Mouse (Mus musculus) embryonic facial prominence, embryonic 15.5 days (tissue): ENCODE results near the gene Mrtfa. TPM values are rescaled to one million over a fixed set of nuclear protein-coding genes. Genes with fewer than 3 reads are reported as not detected.

Experiments
- ATAC-seq: fragments of 200-750 bp; cut with Nextera tagmentation; 2 replicates; pipeline ENCODE4 v1.8.0; 2017; ENCODE audit warnings: low read depth, moderate TSS enrichment; ENCODE audit not compliant: insufficient number of reproducible peaks, low FRiP score, low TSS enrichment
- H3K27ac ChIP-seq: fragments of 300-500 bp; sonication (generic); replicated peaks from 2 replicates; pipeline ENCODE4 v1.5.1; 2015; ENCODE audit warnings: mild to moderate bottlenecking, inconsistent platforms
- H3K27me3 ChIP-seq: fragments of 300-500 bp; sonication (generic); 2 replicates; pipeline ENCODE4 v1.6.1; 2015; ENCODE audit warnings: inconsistent platforms
- H3K36me3 ChIP-seq: fragments of 300-500 bp; sonication (generic); 2 replicates; pipeline ENCODE4 v1.6.1; 2015; ENCODE audit warnings: mild to moderate bottlenecking, inconsistent platforms
- H3K4me1 ChIP-seq: fragments of 300-500 bp; sonication (generic); 2 replicates; pipeline ENCODE4 v1.6.1; 2015; ENCODE audit warnings: inconsistent platforms
- H3K4me2 ChIP-seq: fragments of 300-500 bp; sonication (generic); replicated peaks from 2 replicates; pipeline ENCODE4 v1.6.1; 2015; ENCODE audit warnings: mild to moderate bottlenecking, inconsistent platforms
- H3K4me3 ChIP-seq: fragments of 300-500 bp; sonication (generic); replicated peaks from 2 replicates; pipeline ENCODE4 v1.5.1; 2015; ENCODE audit warnings: mild to moderate bottlenecking, inconsistent platforms
- H3K9ac ChIP-seq: fragments of 300-500 bp; sonication (generic); 2 replicates; pipeline ENCODE4 v1.6.1; 2015; ENCODE audit warnings: inconsistent platforms
- H3K9me3 ChIP-seq: fragments of 300-500 bp; sonication (generic); replicated peaks from 2 replicates; pipeline ENCODE4 v1.6.1; 2016; ENCODE audit warnings: inconsistent platforms
- WGBS: fragments of 180-500 bp; shearing (Covaris S2); methylation state at CpG from one replicate; pipeline ENCODE4 v1.1.7; 2015; 5-methylcytosine and 5-hydroxymethylcytosine counted together
- polyA plus RNA-seq: library from polyadenylated mRNA; unstranded; fragments of >200 nt; fragmentation: Nextera tagmentation; extraction: Ambion mirVana; gene quantifications from 2 replicates; pipeline ENCODE4 v1.2.1, GENCODE M21; 2015

The Mrtfa gene
- polyA plus RNA-seq, 1 experiment from 2014 or later, result 33.6 TPM

DNA sequence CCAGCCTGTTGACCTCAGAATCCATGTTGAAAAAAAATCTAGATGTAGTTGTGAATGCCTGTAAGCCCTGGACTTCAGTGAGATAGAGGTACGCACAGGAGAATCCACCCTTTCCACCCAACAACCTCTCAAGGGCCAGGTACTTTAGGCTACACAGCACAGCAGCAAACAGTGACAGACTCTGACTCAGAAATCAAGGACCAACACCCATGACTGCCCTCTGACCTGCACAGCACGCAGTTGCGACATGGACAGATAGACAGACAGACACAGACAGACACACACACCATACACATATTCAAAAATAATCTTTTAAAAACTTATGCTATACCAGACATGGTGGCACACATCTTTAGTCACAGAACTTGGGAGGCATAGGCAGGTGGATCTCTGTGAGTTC lies 34.7 kb downstream of the Mrtfa start:
- no peak for ATAC-seq
- H3K27me3 ChIP-seq, result no peaks in the 10 kb centered on the region
- no peak overlapping the region for H3K4me2 ChIP-seq
- H3K9ac ChIP-seq, result no peak overlapping the region
- no peak overlapping the region; the same call in 1 of the 2 replicates for H3K27ac ChIP-seq
- H3K4me1 ChIP-seq, result peaks cover 19% of the 10 kb centered on the region
- H3K36me3 ChIP-seq, result no peaks in the 10 kb centered on the region
- no peak overlapping the region for H3K4me3 ChIP-seq
- WGBS, result 94% methylated on average over 3 of the region's 3 CpGs
- no peaks in the 10 kb centered on the region for H3K9me3 ChIP-seq

DNA sequence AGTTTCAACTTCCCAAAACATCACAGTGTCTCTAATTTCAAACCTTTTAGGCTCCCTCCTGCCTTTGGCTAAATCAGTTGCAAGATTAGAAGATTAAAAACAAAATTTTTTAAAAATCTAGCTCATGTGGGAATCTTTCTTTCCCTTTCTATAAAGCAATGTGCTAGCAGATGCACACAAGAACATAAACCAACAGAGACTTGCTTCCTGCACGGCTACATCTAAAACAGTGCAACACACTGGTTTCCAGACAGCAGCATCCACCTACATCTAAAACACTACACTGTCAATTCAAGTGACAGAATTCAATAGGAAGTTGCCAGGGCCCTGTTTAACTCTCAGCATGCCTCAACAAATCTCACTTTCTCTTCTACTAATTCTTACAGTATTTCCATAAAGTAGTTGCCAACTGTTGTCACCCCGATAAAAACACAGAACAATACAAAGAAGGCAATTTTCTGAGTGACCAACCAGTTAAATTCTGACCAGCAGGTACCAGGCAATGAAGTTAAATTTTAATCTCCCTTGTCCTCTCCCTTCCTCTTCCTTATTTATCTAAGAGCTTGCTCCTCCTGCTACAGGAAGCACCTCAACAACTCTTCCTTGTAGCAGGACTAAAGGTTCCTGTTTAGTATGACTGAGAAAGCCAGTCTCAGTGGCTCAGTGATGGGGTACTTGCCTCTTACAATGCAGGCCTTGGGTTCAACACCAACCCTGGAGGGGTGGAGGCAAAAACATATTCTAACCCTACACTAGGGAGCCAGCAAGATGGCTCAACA lies 35.5 kb downstream of the Mrtfa start:
- H3K27me3 ChIP-seq, result no peaks in the 10 kb centered on the region
- H3K4me1 ChIP-seq, result peaks cover 15% of the 10 kb centered on the region
- 72% methylated on average over 2 of the region's 2 CpGs for WGBS
- no peak for ATAC-seq
- no peaks in the 10 kb centered on the region for H3K9me3 ChIP-seq
- no peak overlapping the region for H3K4me2 ChIP-seq
- no peak overlapping the region for H3K27ac ChIP-seq
- no peak overlapping the region for H3K4me3 ChIP-seq
- no peak overlapping the region for H3K9ac ChIP-seq
- H3K36me3 ChIP-seq, result no peaks in the 10 kb centered on the region

DNA sequence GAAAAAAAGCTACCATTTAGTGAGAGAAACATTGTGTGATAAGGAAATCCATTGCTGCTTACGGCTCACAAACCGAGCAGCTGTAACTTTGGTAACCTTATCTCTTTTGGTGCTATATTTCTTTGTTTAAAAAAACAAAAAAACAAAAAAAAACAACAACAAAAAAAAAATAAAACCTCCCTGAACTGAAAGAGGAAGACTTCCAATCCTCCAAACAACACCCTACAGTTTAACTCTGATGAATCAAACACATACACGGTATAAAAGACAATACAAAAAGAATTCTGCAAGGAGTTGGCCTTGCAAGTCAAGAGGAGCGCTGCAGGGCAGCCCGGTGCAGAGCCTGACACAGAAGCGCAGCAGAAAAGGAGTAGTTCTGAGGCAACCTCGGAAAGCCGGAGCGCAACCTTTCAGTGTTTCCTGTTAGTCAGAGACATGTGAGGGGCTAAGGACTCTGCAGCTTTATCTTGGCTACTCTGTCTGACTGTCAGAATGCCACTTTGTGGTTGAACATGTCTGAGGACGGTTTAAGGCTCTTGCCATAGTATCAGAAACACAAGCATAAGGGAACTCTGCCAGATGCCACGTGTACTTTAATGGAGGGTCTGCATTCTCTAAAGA lies 48.5 kb downstream of the Mrtfa start:
- no peaks in the 10 kb centered on the region for H3K27me3 ChIP-seq
- H3K36me3 ChIP-seq, result no peaks in the 10 kb centered on the region
- H3K9me3 ChIP-seq, result no peaks in the 10 kb centered on the region
- no peak overlapping the region for H3K9ac ChIP-seq
- H3K4me1 ChIP-seq, result peaks cover 8% of the 10 kb centered on the region
- H3K27ac ChIP-seq, result no peak overlapping the region
- 80% methylated on average over 11 of the region's 11 CpGs for WGBS
- ATAC-seq, result no peak
- no peak overlapping the region for H3K4me2 ChIP-seq
- H3K4me3 ChIP-seq, result no peak overlapping the region

DNA sequence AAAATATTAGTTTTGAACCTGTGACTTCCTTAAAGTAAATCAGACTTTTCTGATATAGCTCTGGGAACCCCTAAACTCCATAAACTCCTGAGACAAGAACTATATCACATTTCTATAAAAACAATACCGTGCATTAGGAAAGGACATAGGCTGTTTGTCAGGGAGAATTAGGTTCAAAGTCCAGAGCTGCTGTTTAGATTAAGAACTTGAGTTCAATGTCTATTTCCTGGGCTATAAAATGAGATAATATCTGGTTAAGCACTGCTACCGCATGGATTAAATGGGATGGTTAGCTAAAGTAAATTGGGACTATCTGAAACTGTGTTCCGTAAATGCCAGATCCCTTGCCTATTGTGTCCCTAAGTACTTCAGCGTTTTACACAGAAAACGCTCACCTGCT lies 50.6 kb downstream of the Mrtfa start:
- no peak overlapping the region for H3K4me3 ChIP-seq
- peaks cover 10% of the 10 kb centered on the region for H3K4me1 ChIP-seq
- 85% methylated on average over 5 of the region's 5 CpGs for WGBS
- no peaks in the 10 kb centered on the region for H3K9me3 ChIP-seq
- H3K27me3 ChIP-seq, result no peaks in the 10 kb centered on the region
- no peak overlapping the region for H3K9ac ChIP-seq
- H3K27ac ChIP-seq, result no peak overlapping the region
- no peak for ATAC-seq
- H3K36me3 ChIP-seq, result no peaks in the 10 kb centered on the region
- H3K4me2 ChIP-seq, result no peak overlapping the region

DNA sequence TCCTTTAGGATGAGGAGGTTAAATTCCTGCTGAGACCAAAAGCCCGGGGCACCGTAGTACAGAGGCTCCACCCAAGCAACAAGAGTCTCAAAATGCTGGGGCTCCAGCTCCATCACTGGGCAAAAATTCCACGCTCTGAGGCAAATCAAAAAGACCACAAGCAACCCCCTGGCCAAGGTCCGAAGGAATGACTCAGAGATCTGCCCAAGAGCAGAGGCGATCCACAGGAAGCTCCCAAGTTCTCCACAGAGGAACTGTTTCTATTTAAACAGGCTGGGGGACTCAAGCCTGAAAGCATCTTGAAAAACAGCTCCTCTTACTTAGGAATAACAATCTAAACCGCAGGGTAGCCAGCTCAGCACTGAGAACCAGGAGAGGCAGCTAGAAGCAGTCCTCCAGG lies 53.3 kb downstream of the Mrtfa start:
- ATAC-seq, result peak; percentile 80
- H3K4me3 ChIP-seq, result no peak overlapping the region
- WGBS, result 14% methylated on average over 6 of the region's 6 CpGs
- no peaks in the 10 kb centered on the region for H3K9me3 ChIP-seq
- H3K36me3 ChIP-seq, result no peaks in the 10 kb centered on the region
- H3K9ac ChIP-seq, result no peak overlapping the region
- H3K27me3 ChIP-seq, result no peaks in the 10 kb centered on the region
- H3K4me1 ChIP-seq, result peaks cover 16% of the 10 kb centered on the region
- H3K27ac ChIP-seq, result peak overlapping the region; percentile 82
- peak overlapping the region; percentile 32 for H3K4me2 ChIP-seq

DNA sequence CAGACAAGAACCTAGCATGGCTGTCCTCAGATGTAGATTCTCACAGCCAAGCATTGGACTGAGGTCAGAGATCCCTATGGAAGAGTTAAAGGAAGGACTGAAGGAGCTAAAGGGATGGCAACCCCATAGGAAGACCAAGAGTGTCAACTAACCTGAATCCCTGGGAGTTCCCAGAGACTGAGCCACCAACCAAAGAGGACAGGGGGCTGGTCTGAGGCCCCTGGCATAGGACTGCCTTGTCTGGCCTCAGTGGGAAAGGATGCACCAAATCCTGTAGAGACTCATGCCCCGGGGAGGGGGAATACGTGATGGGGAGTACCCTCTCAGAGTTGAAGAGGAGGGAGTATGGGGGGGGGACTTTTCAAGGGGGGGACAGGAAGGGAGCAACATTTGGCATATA lies 56.8 kb downstream of the Mrtfa start:
- Histone ChIP-seq H3K4me2 (no peak overlapping the region), H3K9me3 (no peaks in the 10 kb centered on the region), H3K9ac (no peak overlapping the region), H3K4me3 (no peak overlapping the region), H3K4me1 (peaks cover 40% of the 10 kb centered on the region), H3K36me3 (no peaks in the 10 kb centered on the region), H3K27ac (no peak overlapping the region), H3K27me3 (no peaks in the 10 kb centered on the region)
- WGBS, result 94% methylated on average over 2 of the region's 2 CpGs
- no peak for ATAC-seq

DNA sequence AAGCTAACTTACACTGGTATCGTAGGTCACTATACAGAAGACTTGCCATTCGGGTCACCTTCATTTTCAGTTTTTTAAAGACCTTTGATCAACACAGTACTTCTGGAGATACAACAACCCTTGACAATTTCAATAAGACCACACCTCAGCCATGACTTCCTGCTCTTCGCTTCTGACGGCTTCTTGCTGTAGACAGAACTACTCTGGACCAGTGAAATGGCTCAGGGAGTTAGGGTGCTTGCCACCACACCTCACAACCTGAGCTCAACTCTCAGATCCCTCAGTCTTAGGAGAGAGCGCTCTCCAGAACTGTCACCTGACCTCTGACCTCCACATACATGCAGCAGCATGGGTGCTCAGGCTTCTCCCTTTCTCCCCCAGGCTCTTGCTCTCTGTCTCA lies 59.4 kb downstream of the Mrtfa start:
- H3K4me2 ChIP-seq, result no peak overlapping the region
- 94% methylated on average over 5 of the region's 5 CpGs for WGBS
- H3K27ac ChIP-seq, result no peak overlapping the region
- no peak overlapping the region for H3K9ac ChIP-seq
- no peaks in the 10 kb centered on the region for H3K36me3 ChIP-seq
- H3K4me3 ChIP-seq, result no peak overlapping the region
- no peak for ATAC-seq
- H3K27me3 ChIP-seq, result no peaks in the 10 kb centered on the region
- H3K9me3 ChIP-seq, result no peaks in the 10 kb centered on the region
- H3K4me1 ChIP-seq, result peaks cover 36% of the 10 kb centered on the region

DNA sequence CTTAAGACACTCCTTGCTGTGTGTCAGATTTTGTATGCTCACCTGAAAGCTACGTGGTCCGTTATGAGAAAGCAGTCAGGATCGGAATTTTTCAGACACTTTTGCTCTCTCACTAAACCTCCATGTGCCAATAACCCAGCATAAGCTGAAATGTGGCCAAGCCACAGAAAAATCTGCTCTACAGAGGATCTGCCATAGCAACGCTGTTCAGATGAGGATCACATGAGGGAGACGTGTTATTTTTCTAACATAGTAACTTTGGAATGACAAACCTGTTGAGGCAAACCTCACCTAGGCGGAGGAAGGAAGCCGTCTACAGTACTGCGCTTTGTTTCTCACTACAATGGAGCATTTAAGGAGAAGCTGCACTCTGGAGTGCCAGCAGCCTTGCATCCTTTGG lies 60.6 kb downstream of the Mrtfa start:
- H3K4me2 ChIP-seq, result no peak overlapping the region
- no peak for ATAC-seq
- H3K27ac ChIP-seq, result no peak overlapping the region
- H3K4me1 ChIP-seq, result peaks cover 36% of the 10 kb centered on the region
- 53% methylated on average over 8 of the region's 8 CpGs for WGBS
- H3K27me3 ChIP-seq, result no peaks in the 10 kb centered on the region
- no peaks in the 10 kb centered on the region for H3K36me3 ChIP-seq
- H3K9me3 ChIP-seq, result no peaks in the 10 kb centered on the region
- H3K4me3 ChIP-seq, result no peak overlapping the region
- H3K9ac ChIP-seq, result no peak overlapping the region

DNA sequence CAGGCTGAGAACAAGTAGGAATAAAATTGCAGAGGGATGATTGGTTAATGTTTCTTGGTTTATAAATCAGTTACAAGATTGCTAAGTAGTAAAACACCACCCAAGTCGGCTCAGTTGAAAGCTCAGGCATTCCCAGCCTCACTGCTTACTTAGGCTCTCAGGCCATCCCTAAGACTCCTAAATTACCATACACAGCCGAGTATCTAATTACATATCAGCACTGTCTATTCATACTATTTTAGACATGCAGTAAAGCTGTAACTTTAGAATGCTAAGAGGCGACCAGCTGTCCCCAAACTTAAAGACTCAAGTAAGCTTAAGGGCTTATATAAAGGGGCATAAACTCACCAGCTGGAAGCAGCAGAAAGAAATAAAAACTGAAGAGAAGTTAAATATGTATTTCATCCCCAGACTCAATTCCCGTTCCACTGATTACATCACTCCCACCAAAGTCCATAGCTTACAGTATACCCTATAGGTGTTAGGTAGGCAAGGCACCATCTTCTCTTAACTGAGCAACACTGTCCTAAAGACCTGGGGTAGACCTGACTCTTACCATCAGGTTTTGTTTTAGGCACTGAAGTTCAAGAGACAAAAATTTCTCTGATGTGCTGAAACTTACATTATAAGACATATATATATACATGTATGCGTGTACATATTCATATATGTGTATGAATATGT lies 62.3 kb downstream of the Mrtfa start:
- Histone ChIP-seq H3K4me3 (no peak overlapping the region), H3K27me3 (no peaks in the 10 kb centered on the region), H3K36me3 (no peaks in the 10 kb centered on the region), H3K9me3 (no peaks in the 10 kb centered on the region), H3K4me2 (no peak overlapping the region), H3K27ac (no peak overlapping the region), H3K4me1 (peaks cover 36% of the 10 kb centered on the region), H3K9ac (no peak overlapping the region)
- 46% methylated on average over 5 of the region's 5 CpGs for WGBS
- peak; percentile 47; the same call in 1 of the 2 replicates for ATAC-seq

DNA sequence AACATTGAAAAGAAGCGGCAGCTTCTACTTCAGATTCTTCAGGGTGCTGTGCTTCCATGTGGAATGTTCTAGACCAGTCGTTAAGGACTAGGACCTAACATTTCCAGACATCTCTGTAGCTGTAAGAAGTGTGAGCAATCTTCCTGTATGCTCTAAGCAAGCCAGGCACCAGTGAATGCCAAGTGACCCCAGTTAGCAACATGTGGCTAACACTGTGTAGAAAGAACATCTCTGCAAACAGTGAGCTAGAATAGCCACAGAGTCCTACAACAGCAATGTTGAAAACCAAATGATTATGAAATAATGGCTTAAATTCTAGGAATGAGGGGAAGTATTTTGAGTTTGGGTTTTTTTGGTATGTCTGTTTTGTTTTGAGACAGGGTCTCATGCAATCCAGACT lies 66.3 kb downstream of the Mrtfa start:
- 89% methylated on average over 2 of the region's 2 CpGs for WGBS
- no peaks in the 10 kb centered on the region for H3K9me3 ChIP-seq
- no peaks in the 10 kb centered on the region for H3K36me3 ChIP-seq
- ATAC-seq, result no peak
- peaks cover 12% of the 10 kb centered on the region for H3K4me1 ChIP-seq
- no peak overlapping the region for H3K4me2 ChIP-seq
- no peak overlapping the region for H3K9ac ChIP-seq
- H3K27me3 ChIP-seq, result no peaks in the 10 kb centered on the region
- H3K27ac ChIP-seq, result no peak overlapping the region
- no peak overlapping the region for H3K4me3 ChIP-seq

DNA sequence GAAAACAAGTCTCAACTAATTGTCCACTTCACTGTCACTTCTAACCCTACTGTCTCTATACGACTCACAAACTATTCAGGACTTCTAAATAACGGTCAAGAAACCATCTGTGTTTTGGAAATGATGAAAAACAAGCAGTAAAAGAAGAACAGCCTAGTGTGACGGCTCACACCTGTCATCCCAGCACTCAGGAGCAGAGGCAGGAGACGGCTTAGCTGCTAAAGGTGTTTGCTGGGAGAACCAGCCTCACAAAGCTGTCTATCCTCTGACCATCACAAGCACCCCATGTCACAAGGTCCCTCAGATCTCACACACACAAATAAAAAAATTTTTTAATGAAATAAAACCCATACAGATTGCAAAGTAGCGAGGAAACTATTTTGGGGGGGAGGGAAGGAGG lies 67.4 kb downstream of the Mrtfa start:
- Histone ChIP-seq H3K36me3 (no peaks in the 10 kb centered on the region), H3K9me3 (no peaks in the 10 kb centered on the region), H3K9ac (no peak overlapping the region), H3K4me3 (no peak overlapping the region), H3K27ac (no peak overlapping the region), H3K27me3 (no peaks in the 10 kb centered on the region), H3K4me2 (no peak overlapping the region), H3K4me1 (peaks cover 5% of the 10 kb centered on the region; the same call in 1 of the 2 replicates)
- ATAC-seq, result no peak
- 79% methylated on average over 5 of the region's 5 CpGs for whole genome bisulfite sequencing
